Mouse (Mus musculus) T-helper 1 cell (primary cell): Measurements from ENCODE around the gene Drosha.
"Not testable (repeated sequence)": the region's sequence is repeated elsewhere in the genome, so short reads cannot be mapped to it uniquely, and the experiment has no call there.

ENCODE experiments used
- in situ Hi-C: fragments of 300-600 bp; cut with MboI, MseI; formaldehyde crosslinking; loops from one replicate; pipeline ENCODE4 v1.15.1; 2025; ENCODE audit warnings: high pct_unique_total_duplicates

Gene Drosha

GRCm38 (mm10) chr15:12921901-12922300 is 97.3 kb downstream of the Drosha start:
- in situ Hi-C loops: no loop called here

GRCm38 (mm10) chr15:12923826-12924225 is 99.2 kb downstream of the Drosha start:
- in situ Hi-C loops: no loop called here

- in situ Hi-C loops: no loop called here
Measured at GRCm38 (mm10) chr15:12931481-12931880, 106.9 kb downstream of the Drosha start.

- in situ Hi-C loops: no loop called here
Measured at GRCm38 (mm10) chr15:12936217-12936732, 111.7 kb downstream of the Drosha start.

GRCm38 (mm10) chr15:12937326-12937725 is 112.7 kb downstream of the Drosha start:
- in situ Hi-C loops: not testable (repeated sequence)

- in situ Hi-C loops: no loop called here
Measured at GRCm38 (mm10) chr15:12941106-12941505, 116.5 kb downstream of the Drosha start.

- in situ Hi-C loops: no loop called here
Measured at GRCm38 (mm10) chr15:12941651-12942180, 117.1 kb downstream of the Drosha start.

- in situ Hi-C loops: no loop called here
Measured at GRCm38 (mm10) chr15:12942424-12942823, 117.8 kb downstream of the Drosha start.

- in situ Hi-C loops: no loop called here
Measured at GRCm38 (mm10) chr15:12958051-12958450, 133.4 kb downstream of the Drosha start.

GRCm38 (mm10) chr15:12962179-12962578 is 137.6 kb downstream of the Drosha start:
- in situ Hi-C loops: no loop called here

GRCm38 (mm10) chr15:12965209-12965608 is 140.6 kb downstream of the Drosha start:
- in situ Hi-C loops: no loop called here

GRCm38 (mm10) chr15:12968815-12969214 is 144.2 kb downstream of the Drosha start:
- in situ Hi-C loops: no loop called here

GRCm38 (mm10) chr15:12972441-12972840 is 147.8 kb downstream of the Drosha start:
- in situ Hi-C loops: no loop called here
